Mouse (Mus musculus) gastrocnemius, postnatal 25 days (tissue): ENCODE data around the gene Aurkc. TPM values are rescaled to one million over a fixed set of nuclear protein-coding genes. Genes with fewer than 3 reads are reported as not detected.
"Not testable (repeated sequence)": the region's sequence is repeated elsewhere in the genome, so short reads cannot be mapped to it uniquely, and the experiment has no call there.

Experiments
- DNase-seq: peaks from one replicate; pipeline ENCODE4 v3.0.0; 2022
- long read RNA-seq, 2 experiments: library from polyadenylated mRNA; stranded (forward); transcript quantifications; one replicate each; pipeline ENCODE4 v2.0.0; 2021
- total RNA-seq, 2 experiments: library from RNA; stranded (reverse); gene quantifications; 1 replicate in 1 of 2; 2 replicates in 1 of 2; pipeline ENCODE4 v1.2.3; 2021

Gene Aurkc
- total RNA-seq, result not detected
- long read RNA-seq, experiment 1, result 0 reads
- long read RNA-seq, experiment 2, result 0 reads

DNA sequence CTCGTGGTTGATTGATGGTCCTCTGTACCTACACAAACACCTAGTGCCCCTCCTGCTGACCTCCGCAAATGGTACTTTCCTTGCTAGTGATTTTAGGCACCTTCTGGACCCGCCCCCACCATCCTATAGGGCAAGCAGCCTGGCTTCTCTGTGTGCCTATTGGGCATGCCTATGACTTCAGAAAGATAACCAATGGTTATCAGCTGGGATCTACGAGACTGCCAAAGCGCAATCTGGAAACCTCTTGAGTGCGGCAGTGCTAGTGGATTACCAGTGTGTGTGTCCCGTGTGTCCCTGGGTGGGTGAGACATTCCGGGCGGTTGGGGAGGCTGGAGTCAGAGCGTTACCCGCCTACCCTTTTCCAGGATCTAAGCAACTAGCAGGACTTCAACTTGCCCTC lies at the start of gene Aurkc:
TSS of gene Aurkc (plus strand) at position 50 of the 400 bp plus-strand sequence.
- DNase-seq, result not testable (repeated sequence)

GRCm38 (mm10) chr7:6948061-6948460 lies 47.0 kb upstream of the Aurkc start:
- DNase-seq, result not testable (repeated sequence)

DNA sequence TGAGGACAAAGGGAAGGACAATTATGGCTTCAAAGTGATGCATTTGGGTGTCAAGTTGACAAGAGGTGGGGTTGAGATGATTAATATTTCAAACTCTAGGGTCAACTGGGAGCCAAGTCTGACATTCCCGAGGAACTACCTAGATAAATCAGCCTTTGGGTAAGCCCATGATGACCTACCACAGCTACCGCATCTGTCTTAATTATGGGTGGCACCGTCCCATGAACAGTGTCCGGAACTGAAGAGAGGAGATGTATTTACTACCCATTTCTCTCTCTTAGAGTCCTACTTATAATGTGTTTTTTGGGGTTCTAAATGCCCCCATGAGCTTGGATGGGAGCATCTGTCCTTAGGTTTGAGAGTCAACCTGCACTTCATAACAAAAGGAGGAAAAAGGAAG lies 38.5 kb upstream of the Aurkc start:
- no peak for DNase-seq

GRCm38 (mm10) chr7:6958574-6958973 lies 36.5 kb upstream of the Aurkc start:
- DNase-seq, result no peak

GRCm38 (mm10) chr7:6973566-6973965 lies 21.5 kb upstream of the Aurkc start:
- no peak for DNase-seq

GRCm38 (mm10) chr7:6976890-6977289 lies 18.2 kb upstream of the Aurkc start:
- DNase-seq, result no peak

GRCm38 (mm10) chr7:6998914-6999313 lies 3.8 kb downstream of the Aurkc start:
- not testable (repeated sequence) for DNase-seq

DNA sequence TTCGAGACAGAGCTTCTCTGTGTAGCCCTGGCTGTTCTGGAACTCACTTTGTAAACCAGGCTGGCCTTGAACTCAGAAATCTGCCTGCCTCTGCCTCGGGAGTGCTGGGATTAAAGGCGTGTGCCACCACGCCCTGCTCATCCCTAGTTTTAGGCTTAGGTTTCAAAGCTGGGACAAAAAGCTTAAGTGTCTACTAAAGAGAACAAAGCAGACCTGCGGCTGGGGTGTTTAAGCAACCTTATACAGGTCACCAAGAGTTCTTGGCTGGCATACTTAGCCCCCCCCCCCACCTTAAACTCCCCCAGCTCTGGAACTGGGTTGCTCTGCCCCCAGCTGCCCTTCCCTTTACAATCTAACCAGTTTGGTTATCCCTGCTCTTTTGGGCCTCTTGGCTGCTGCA lies 10.3 kb downstream of the Aurkc start:
- DNase-seq, result not testable (repeated sequence)

DNA sequence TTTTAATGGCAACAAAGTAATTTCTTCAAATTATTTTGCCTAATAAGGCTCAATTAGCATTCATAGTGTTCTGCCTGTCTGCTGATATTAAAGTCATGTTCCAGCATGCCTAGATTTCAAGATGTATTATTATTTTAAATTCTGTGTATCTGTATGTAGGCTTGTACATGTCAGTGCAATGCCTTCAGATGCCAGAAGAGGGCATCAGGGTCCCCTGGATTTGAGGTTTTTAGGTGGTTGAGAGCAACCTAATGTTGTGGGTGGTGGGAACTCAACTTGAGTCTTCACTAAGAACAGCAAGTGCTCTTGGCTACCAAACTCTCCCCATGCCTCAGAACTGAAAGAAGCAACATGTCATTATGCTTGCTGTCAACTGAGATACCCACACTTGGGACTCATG lies 32.3 kb downstream of the Aurkc start:
- no peak for DNase-seq

DNA sequence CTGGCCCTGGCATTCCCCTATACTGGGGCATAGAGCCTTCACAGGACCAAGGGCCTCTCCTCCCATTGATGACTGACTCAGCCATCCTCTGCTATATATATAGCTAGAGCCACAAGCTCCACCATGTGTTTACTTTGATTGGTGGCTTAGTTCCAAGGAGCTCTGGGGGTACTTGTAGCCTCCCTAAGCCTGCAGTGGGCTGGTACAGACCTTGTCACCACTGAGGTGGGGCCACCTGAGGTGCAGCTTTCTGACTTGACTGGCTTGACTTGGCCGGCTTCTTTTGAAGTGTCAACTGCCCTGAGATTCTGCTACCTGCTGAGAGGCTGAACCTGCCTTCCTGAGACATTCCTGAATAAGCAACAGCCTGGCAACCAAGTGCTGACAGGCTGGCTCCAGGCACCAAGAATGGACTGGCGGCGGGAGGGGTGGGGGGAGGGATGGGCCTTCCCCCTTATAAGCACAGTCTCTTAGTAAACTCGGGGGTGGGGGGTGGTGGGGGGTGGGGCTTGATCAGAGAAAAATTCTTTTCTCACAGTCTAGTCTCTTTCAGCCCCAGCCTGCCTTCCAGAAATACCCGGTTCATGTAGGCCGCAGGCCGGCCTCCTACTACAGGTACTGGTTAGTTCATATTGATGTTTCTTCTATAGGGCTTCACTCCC lies 54.7 kb downstream of the Aurkc start:
- not testable (repeated sequence) for DNase-seq

Other genes starting within 250 kb of the Aurkc start
- 1 to 10 TPM; 2.7 TPM for gene Zfp954, start 126.2 kb downstream of the Aurkc start, total RNA-seq
- gene Zfp773, start 141.5 kb downstream of the Aurkc start, total RNA-seq, result under 1 TPM; 0.35 to 0.77 TPM
- gene Zfp418, start 176.0 kb downstream of the Aurkc start, total RNA-seq, result 1 to 10 TPM; 1.2 to 1.6 TPM
- 1 to 10 TPM; 1.5 to 1.6 TPM for gene Zfp772, start 214.7 kb downstream of the Aurkc start, total RNA-seq